Mouse (Mus musculus) hindbrain, embryonic 14.5 days (tissue): ENCODE measurements around the gene Ntng1. TPM values are rescaled to one million over a fixed set of nuclear protein-coding genes. Genes with fewer than 3 reads are reported as not detected.

Source experiments
- ATAC-seq: fragments of 200-750 bp; cut with Nextera tagmentation; 2 replicates; pipeline ENCODE4 v1.8.0; 2017; ENCODE audit warnings: moderate number of reproducible peaks, mild to moderate bottlenecking, moderate TSS enrichment, moderate library complexity; ENCODE audit not compliant: low FRiP score
- DNase-seq: peaks from one replicate; pipeline ENCODE4 v3.0.0-alpha.2; 2015; ENCODE audit warnings: low spot score
- H3K27ac ChIP-seq: fragments of 300-500 bp; sonication (generic); 2 replicates; pipeline ENCODE4 v1.5.1; 2014; ENCODE audit warnings: mild to moderate bottlenecking, moderate library complexity
- H3K27me3 ChIP-seq: fragments of 300-500 bp; sonication (generic); 2 replicates; pipeline ENCODE4 v1.6.1; 2014; ENCODE audit warnings: mild to moderate bottlenecking, low read length, mixed read lengths; ENCODE audit not compliant: control insufficient read depth, insufficient read depth
- H3K36me3 ChIP-seq: fragments of 300-500 bp; sonication (generic); replicated peaks from 2 replicates; pipeline ENCODE4 v1.6.1; 2014; ENCODE audit not compliant: control insufficient read depth, insufficient read depth
- H3K4me1 ChIP-seq: fragments of 300-500 bp; sonication (generic); replicated peaks from 2 replicates; pipeline ENCODE4 v1.6.1; 2014; ENCODE audit warnings: antibody characterized with exemption, low read length, mixed read lengths; ENCODE audit not compliant: control insufficient read depth, insufficient read depth
- H3K4me2 ChIP-seq: fragments of 300-500 bp; sonication (generic); replicated peaks from 2 replicates; pipeline ENCODE4 v1.6.1; 2014; ENCODE audit warnings: mild to moderate bottlenecking, moderate library complexity
- H3K4me3 ChIP-seq: fragments of 300-500 bp; sonication (generic); replicated peaks from 2 replicates; pipeline ENCODE4 v1.5.1; 2014; ENCODE audit warnings: mild to moderate bottlenecking, low read length
- H3K9ac ChIP-seq: fragments of 300-500 bp; sonication (generic); 2 replicates; pipeline ENCODE4 v1.6.1; 2014
- H3K9me3 ChIP-seq: fragments of 300-500 bp; sonication (generic); 2 replicates; pipeline ENCODE4 v1.6.1; 2016; ENCODE audit warnings: low read length; ENCODE audit not compliant: control insufficient read depth
- WGBS: fragments of 180-500 bp; shearing (Covaris S2); extraction: QIAGEN DNeasy Blood & Tissue Kit; methylation state at CpG from one replicate; pipeline ENCODE4 v1.1.7; 2014; 5-methylcytosine and 5-hydroxymethylcytosine counted together
- polyA plus RNA-seq: library from polyadenylated mRNA; unstranded; fragments of >200 nt; fragmentation: Nextera tagmentation; extraction: Ambion mirVana; gene quantifications from 2 replicates; pipeline ENCODE4 v1.2.1, GENCODE M21; 2014

Ntng1 gene
- polyA plus RNA-seq, 1 experiment from 2014 or later: 21.3 TPM

DNA sequence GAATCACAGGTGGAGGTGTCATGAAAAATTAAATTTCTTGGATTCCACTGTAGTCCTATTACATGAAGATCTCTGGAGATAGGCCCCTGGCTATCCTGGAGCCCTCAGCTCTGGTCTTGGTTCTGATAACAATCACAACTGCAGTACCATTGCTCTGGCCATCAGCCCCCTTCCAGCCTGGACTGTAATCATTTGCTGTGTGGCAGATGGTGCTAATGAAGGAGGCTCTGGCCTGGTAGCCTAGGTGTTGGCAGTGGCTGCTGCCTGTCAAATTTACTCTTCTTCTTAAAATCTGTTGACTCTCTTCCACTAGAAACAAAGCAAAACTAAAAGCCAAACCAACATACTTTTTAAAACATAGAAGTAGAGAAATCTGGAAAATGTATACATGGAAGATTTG, 173.6 kb downstream of the Ntng1 start:
- Histone ChIP-seq H3K4me1 (no peaks in the 10 kb centered on the region), H3K36me3 (no peaks in the 10 kb centered on the region), H3K9me3 (no peaks in the 10 kb centered on the region), H3K27me3 (no peaks in the 10 kb centered on the region), H3K4me3 (no peak overlapping the region), H3K4me2 (no peak overlapping the region), H3K9ac (no peak overlapping the region), H3K27ac (no peak overlapping the region)
- DNase-seq: no peak
- no peak for ATAC-seq

DNA sequence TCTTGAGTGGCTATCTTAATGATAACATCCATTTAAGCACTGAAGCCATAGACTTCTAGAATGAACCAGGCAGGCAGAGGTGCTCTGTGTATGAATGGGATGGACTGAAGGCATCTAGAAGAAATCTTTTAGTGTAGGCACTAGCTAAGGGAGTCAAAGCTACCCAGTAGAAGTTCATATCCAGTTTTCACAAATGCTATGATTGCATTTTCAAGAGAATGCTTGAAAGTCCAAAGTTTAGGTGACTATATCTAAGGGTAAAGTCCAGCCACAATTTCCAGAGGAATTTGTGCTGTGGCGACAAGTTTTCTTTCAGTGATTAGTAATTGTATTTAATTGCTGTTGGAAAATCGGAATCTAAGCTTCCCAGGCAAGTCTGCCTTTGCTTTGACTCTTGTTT, 181.2 kb downstream of the Ntng1 start:
- no peaks in the 10 kb centered on the region for H3K36me3 ChIP-seq
- H3K4me3 ChIP-seq: no peak overlapping the region
- H3K27ac ChIP-seq: no peak overlapping the region
- H3K4me2 ChIP-seq: no peak overlapping the region
- ATAC-seq (no peak), DNase-seq (no peak)
- WGBS: 53% methylated on average over 2 of the region's 2 CpGs
- no peak overlapping the region for H3K9ac ChIP-seq
- H3K27me3 ChIP-seq: no peaks in the 10 kb centered on the region
- no peaks in the 10 kb centered on the region for H3K9me3 ChIP-seq
- no peaks in the 10 kb centered on the region for H3K4me1 ChIP-seq

GRCm38 (mm10) chr3:109942960-109943359, 200.9 kb downstream of the Ntng1 start:
- no peak overlapping the region for H3K4me3 ChIP-seq
- H3K27me3 ChIP-seq: no peaks in the 10 kb centered on the region
- no peak for DNase-seq
- H3K9me3 ChIP-seq: no peaks in the 10 kb centered on the region
- no peak overlapping the region for H3K27ac ChIP-seq
- no peak overlapping the region for H3K4me2 ChIP-seq
- WGBS: 93% methylated on average over 1 of the region's 1 CpGs
- H3K4me1 ChIP-seq: no peaks in the 10 kb centered on the region
- H3K9ac ChIP-seq: no peak overlapping the region
- ATAC-seq: no peak
- no peaks in the 10 kb centered on the region for H3K36me3 ChIP-seq

- WGBS: 92% methylated on average over 2 of the region's 2 CpGs
- no peak for ATAC-seq
- H3K4me1 ChIP-seq: 0 out of 2 replicates have a peak, but pooled peaks cover 4% of the 10 kb centered on the region
Measured at GRCm38 (mm10) chr3:109937634-109938033, 206.2 kb downstream of the Ntng1 start.

GRCm38 (mm10) chr3:109936275-109936674, 207.5 kb downstream of the Ntng1 start:
- H3K27ac ChIP-seq: no peak overlapping the region
- DNase-seq (no peak), ATAC-seq (peak; percentile 48; the same call in 1 of the 2 replicates)

More at GRCm38 (mm10) chr3:109937634-109938033, 206.2 kb downstream of the Ntng1 start:
- H3K9ac ChIP-seq: no peak overlapping the region
- H3K4me2 ChIP-seq: no peak overlapping the region
- H3K27me3 ChIP-seq: no peaks in the 10 kb centered on the region
- H3K9me3 ChIP-seq: no peaks in the 10 kb centered on the region
- H3K27ac ChIP-seq: no peak overlapping the region
- no peak overlapping the region for H3K4me3 ChIP-seq
- no peaks in the 10 kb centered on the region for H3K36me3 ChIP-seq
- DNase-seq: no peak

DNA sequence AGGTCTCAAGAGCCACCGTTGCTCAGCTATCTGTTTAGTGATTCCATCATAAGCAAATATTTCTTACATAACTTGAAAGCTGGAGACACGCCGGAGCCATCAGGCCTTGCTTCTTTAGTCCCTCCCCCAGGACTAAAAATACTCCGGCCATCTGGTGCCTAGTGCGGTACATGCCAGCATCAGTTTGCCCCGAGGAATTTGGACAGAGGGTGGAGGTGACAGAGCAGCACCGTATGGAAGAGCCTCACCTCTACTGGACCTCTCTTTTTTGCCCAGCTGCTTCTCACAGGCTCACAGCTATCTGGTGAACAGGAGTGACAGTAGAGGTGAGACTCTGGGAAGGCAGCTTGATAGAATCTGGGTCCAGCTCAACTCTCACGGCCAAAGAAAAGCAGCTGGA, 211.6 kb downstream of the Ntng1 start:
- Histone ChIP-seq H3K4me3 (no peak overlapping the region), H3K27ac (no peak overlapping the region), H3K9ac (no peak overlapping the region), H3K4me2 (no peak overlapping the region), H3K27me3 (no peaks in the 10 kb centered on the region), H3K36me3 (no peaks in the 10 kb centered on the region), H3K9me3 (no peaks in the 10 kb centered on the region), H3K4me1 (0 out of 2 replicates have a peak, but pooled peaks cover 4% of the 10 kb centered on the region)
- 74% methylated on average over 8 of the region's 8 CpGs for WGBS
- ATAC-seq: no peak
- DNase-seq: no peak

More at GRCm38 (mm10) chr3:109936275-109936674, 207.5 kb downstream of the Ntng1 start:
- H3K36me3 ChIP-seq: no peaks in the 10 kb centered on the region
- H3K9ac ChIP-seq: no peak overlapping the region
- H3K4me1 ChIP-seq: 0 out of 2 replicates have a peak, but pooled peaks cover 4% of the 10 kb centered on the region
- no peaks in the 10 kb centered on the region for H3K27me3 ChIP-seq
- 68% methylated on average over 3 of the region's 3 CpGs for WGBS
- no peak overlapping the region for H3K4me2 ChIP-seq
- H3K4me3 ChIP-seq: no peak overlapping the region
- no peaks in the 10 kb centered on the region for H3K9me3 ChIP-seq

DNA sequence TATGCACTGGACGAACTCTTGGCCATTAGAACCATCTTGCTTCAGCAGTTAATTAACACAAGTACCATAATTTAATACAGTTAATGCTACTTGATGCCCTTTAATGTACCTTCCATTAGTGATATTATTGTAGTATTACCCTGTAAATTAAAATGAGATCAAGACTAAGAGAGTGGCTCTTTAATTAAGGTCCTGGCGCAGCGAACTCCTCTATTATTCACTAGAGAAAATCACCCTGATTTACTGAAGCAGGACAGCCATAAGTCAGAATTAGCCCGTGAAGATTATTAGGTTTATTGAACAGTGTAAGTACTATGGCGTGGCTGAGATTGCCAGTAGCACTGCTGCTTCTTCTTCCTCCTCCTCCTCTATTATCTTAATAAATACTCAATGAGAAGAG, 212.8 kb downstream of the Ntng1 start:
- H3K4me3 ChIP-seq: no peak overlapping the region
- H3K27me3 ChIP-seq: no peaks in the 10 kb centered on the region
- H3K36me3 ChIP-seq: no peaks in the 10 kb centered on the region
- H3K27ac ChIP-seq: no peak overlapping the region
- H3K9ac ChIP-seq: no peak overlapping the region
- no peak for ATAC-seq
- DNase-seq: no peak
- 56% methylated on average over 5 of the region's 5 CpGs for WGBS
- no peaks in the 10 kb centered on the region for H3K4me1 ChIP-seq
- no peak overlapping the region for H3K4me2 ChIP-seq
- H3K9me3 ChIP-seq: no peaks in the 10 kb centered on the region

- ATAC-seq (no peak), DNase-seq (no peak)
- WGBS: 71% methylated on average over 4 of the region's 4 CpGs
- Histone ChIP-seq H3K27me3 (no peaks in the 10 kb centered on the region), H3K4me1 (no peaks in the 10 kb centered on the region; the same call in 1 of the 2 replicates), H3K4me3 (no peak overlapping the region), H3K4me2 (no peak overlapping the region), H3K9me3 (no peaks in the 10 kb centered on the region), H3K9ac (no peak overlapping the region), H3K27ac (no peak overlapping the region), H3K36me3 (no peaks in the 10 kb centered on the region)
Measured at GRCm38 (mm10) chr3:109923788-109924187, 220.0 kb downstream of the Ntng1 start.

GRCm38 (mm10) chr3:109918996-109919395, 224.8 kb downstream of the Ntng1 start:
- Histone ChIP-seq H3K4me1 (peaks cover 12% of the 10 kb centered on the region), H3K9ac (no peak overlapping the region), H3K36me3 (no peaks in the 10 kb centered on the region), H3K4me3 (no peak overlapping the region), H3K27ac (no peak overlapping the region), H3K4me2 (no peak overlapping the region), H3K9me3 (no peaks in the 10 kb centered on the region), H3K27me3 (no peaks in the 10 kb centered on the region)
- WGBS: 66% methylated on average over 3 of the region's 3 CpGs
- ATAC-seq (no peak), DNase-seq (no peak)
